Mouse (Mus musculus): ENCODE measurements at regions not wholly inside any gene's neighbourhood (a gene's known extent, or its start where the extent isn't known, plus 50 kb on each side); places are given as distances from the start of the nearest gene placed in this dataset.

DNA sequence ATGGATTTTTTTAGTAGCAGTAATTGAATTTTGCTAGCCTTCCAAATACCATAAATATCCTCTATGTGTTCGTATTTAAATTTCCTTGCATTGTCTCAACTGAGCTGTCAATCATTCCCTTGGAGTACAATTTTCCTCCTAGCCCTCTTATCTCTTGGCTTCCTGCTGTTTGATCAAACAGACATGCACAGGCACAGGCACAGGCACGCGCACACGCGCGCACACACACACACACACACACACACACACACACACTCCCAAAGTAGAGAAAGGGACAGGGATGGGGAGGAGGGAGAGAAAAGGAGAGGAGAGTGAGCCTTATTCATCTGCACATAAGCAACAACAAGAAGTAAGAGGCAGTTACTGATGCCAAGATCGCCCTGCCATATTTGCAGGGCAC is 760.9 kb downstream of the Defb40 start:
- TF ChIP-seq CTCF (IDR thresholded peaks at IDR 0.05; ENCODE audit: borderline replicate concordance, insufficient read depth, low read depth, low read length) (no peak), POLR2A (IDR thresholded peaks at IDR 0.05; ENCODE audit: borderline replicate concordance, insufficient read depth, low read length) (no peak)
- H3K27me3 ChIP-seq (ENCODE audit: control insufficient read depth, insufficient read depth, low read length): no peaks in the 10 kb centered on the region
- 20% methylated on average over 7 of the region's 7 CpGs for WGBS
- H3K27ac ChIP-seq (ENCODE audit: insufficient read depth, low read length): no peak overlapping the region
- no peaks in the 10 kb centered on the region; the same call in 1 of the 2 replicates for H3K4me1 ChIP-seq (ENCODE audit: control insufficient read depth, insufficient read depth, low read length)
- DNase-seq: no peak
- no peak overlapping the region for H3K4me3 ChIP-seq (replicated peaks; ENCODE audit: insufficient read depth, low read depth, low read length)

- WGBS: 16% methylated on average over 1 of the region's 1 CpGs
- H3K4me1 ChIP-seq (ENCODE audit: control insufficient read depth, insufficient read depth, low read length): no peaks in the 10 kb centered on the region; the same call in 1 of the 2 replicates
- no peaks in the 10 kb centered on the region for H3K27me3 ChIP-seq (ENCODE audit: control insufficient read depth, insufficient read depth, low read length)
- DNase-seq: no peak
- no peak for TF ChIP-seq POLR2A (IDR thresholded peaks at IDR 0.05; ENCODE audit: borderline replicate concordance, insufficient read depth, low read length)
- no peak for TF ChIP-seq CTCF (IDR thresholded peaks at IDR 0.05; ENCODE audit: borderline replicate concordance, insufficient read depth, low read depth, low read length)
- no peak overlapping the region for H3K4me3 ChIP-seq (replicated peaks; ENCODE audit: insufficient read depth, low read depth, low read length)
- no peak overlapping the region for H3K27ac ChIP-seq (ENCODE audit: insufficient read depth, low read length)
Measured at GRCm38 (mm10) chr8:18216516-18216915, 761.5 kb downstream of the Defb40 start.

DNA sequence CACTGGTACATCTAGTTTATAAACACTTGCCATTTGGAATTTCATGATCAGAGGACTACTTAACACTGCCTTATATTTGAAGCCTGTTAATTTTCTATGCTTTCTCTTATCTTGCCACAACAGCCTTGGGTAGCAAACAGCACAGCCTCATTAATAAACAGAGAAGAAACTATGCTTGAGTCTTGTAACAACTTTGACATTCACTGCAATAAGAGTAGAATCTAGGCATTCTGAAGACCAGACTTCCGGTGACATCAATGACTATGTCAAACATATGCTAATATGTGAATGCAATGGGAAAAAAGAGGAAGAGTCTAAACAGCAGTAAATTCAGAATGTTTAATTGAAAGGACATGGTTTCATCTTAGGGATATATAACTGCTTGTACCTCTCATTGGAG is 768.0 kb downstream of the Defb40 start:
- no peak overlapping the region for H3K27ac ChIP-seq (ENCODE audit: insufficient read depth, low read length)
- TF ChIP-seq CTCF (IDR thresholded peaks at IDR 0.05; ENCODE audit: borderline replicate concordance, insufficient read depth, low read depth, low read length) (no peak), POLR2A (IDR thresholded peaks at IDR 0.05; ENCODE audit: borderline replicate concordance, insufficient read depth, low read length) (no peak)
- DNase-seq: no peak
- no peak overlapping the region for H3K4me3 ChIP-seq (replicated peaks; ENCODE audit: insufficient read depth, low read depth, low read length)
- H3K27me3 ChIP-seq (ENCODE audit: control insufficient read depth, insufficient read depth, low read length): no peaks in the 10 kb centered on the region
- 92% methylated on average over 1 of the region's 1 CpGs for WGBS
- no peaks in the 10 kb centered on the region for H3K4me1 ChIP-seq (ENCODE audit: control insufficient read depth, insufficient read depth, low read length)

DNA sequence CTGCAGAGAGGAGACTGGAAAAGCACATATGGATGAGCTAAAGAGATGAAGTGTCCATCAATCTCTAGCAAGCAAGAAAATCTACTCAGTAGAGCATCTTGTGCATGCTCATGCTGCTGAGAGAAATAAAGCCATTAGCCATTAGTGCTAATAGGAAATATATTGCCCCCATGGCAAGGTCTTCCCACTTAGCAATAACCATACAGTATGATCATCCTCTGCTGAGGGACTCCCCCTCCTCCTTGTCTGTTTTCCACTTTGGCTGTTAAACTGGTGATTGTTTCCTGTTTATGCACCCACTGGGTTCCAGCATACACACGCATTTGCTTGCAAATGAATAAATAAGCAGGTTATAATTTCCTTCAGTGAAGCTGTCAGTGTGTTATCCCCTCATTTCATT is 769.4 kb downstream of the Defb40 start:
- H3K27me3 ChIP-seq (ENCODE audit: control insufficient read depth, insufficient read depth, low read length): no peaks in the 10 kb centered on the region
- DNase-seq: no peak
- no peaks in the 10 kb centered on the region for H3K4me1 ChIP-seq (ENCODE audit: control insufficient read depth, insufficient read depth, low read length)
- H3K4me3 ChIP-seq (replicated peaks; ENCODE audit: insufficient read depth, low read depth, low read length): no peak overlapping the region
- TF ChIP-seq POLR2A (IDR thresholded peaks at IDR 0.05; ENCODE audit: borderline replicate concordance, insufficient read depth, low read length) (no peak), CTCF (IDR thresholded peaks at IDR 0.05; ENCODE audit: borderline replicate concordance, insufficient read depth, low read depth, low read length) (no peak)
- H3K27ac ChIP-seq (ENCODE audit: insufficient read depth, low read length): no peak overlapping the region
- 48% methylated on average over 1 of the region's 1 CpGs for WGBS

- no peaks in the 10 kb centered on the region for H3K27me3 ChIP-seq (ENCODE audit: control insufficient read depth, insufficient read depth, low read length)
- H3K4me1 ChIP-seq (ENCODE audit: control insufficient read depth, insufficient read depth, low read length): no peaks in the 10 kb centered on the region
- no peak for DNase-seq
- no peak overlapping the region for H3K27ac ChIP-seq (ENCODE audit: insufficient read depth, low read length)
- no peak for TF ChIP-seq CTCF (IDR thresholded peaks at IDR 0.05; ENCODE audit: borderline replicate concordance, insufficient read depth, low read depth, low read length)
- TF ChIP-seq POLR2A (IDR thresholded peaks at IDR 0.05; ENCODE audit: borderline replicate concordance, insufficient read depth, low read length): no peak
- H3K4me3 ChIP-seq (replicated peaks; ENCODE audit: insufficient read depth, low read depth, low read length): no peak overlapping the region
Measured at GRCm38 (mm10) chr8:18187486-18187885, 790.6 kb downstream of the Defb40 start.

DNA sequence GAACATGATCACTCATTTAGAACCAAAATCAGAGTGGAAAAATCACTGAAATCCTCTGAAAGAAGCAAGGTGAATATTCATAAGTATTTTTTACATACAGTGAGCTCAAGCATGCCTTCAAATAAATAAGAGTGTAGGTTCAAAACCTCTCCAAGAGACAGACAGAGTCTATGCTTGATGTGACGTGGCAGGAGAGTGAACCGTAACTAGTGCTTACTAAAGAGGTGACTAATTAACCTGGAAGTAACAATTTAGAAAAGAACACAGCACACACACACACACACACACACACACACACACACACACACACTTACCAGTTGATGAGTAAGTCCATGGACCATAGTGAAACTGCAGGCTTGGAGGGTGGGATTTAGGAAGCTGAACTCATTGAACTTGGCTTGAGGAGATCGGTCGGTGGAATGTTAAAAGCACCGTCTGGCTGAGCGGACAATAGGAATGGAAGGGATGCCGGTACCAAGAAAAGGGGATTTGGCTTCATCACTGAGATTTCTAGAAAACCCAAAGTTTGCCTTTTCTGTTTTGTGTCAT is 802.4 kb downstream of the Defb40 start:
- WGBS: 76% methylated on average over 7 of the region's 7 CpGs
- no peaks in the 10 kb centered on the region for H3K27me3 ChIP-seq (ENCODE audit: control insufficient read depth, insufficient read depth, low read length)
- H3K4me1 ChIP-seq (ENCODE audit: control insufficient read depth, insufficient read depth, low read length): no peaks in the 10 kb centered on the region

DNA sequence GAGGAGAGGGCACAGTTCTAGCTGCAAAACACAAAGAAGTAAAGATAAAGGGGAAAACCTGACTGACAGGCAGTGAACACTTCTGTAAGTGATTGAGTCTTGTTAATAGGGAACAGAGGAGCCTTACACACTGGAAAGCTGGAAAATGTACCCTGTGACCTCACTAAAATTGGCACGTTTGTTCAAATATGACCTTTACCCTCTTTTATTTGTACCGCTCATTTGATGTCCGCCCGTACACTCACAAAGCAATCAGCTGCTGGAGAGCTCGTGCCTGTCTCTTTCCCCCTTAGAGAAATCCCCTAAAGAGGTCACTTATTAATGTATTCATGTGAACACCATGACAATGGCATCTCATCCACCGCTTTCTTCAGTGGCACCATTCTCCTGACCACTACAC is 819.4 kb downstream of the Defb40 start:
- DNase-seq: no peak
- Histone ChIP-seq H3K4me3 (replicated peaks; ENCODE audit: insufficient read depth, low read depth, low read length) (no peak overlapping the region), H3K27ac (ENCODE audit: insufficient read depth, low read length) (no peak overlapping the region), H3K4me1 (ENCODE audit: control insufficient read depth, insufficient read depth, low read length) (no peaks in the 10 kb centered on the region), H3K27me3 (ENCODE audit: control insufficient read depth, insufficient read depth, low read length) (no peaks in the 10 kb centered on the region)
- TF ChIP-seq POLR2A (IDR thresholded peaks at IDR 0.05; ENCODE audit: borderline replicate concordance, insufficient read depth, low read length): no peak
- no peak for TF ChIP-seq CTCF (IDR thresholded peaks at IDR 0.05; ENCODE audit: borderline replicate concordance, insufficient read depth, low read depth, low read length)
- 40% methylated on average over 6 of the region's 6 CpGs for WGBS

More for the DNA sequence above, 802.4 kb downstream of the Defb40 start:
- TF ChIP-seq CTCF (IDR thresholded peaks at IDR 0.05; ENCODE audit: borderline replicate concordance, insufficient read depth, low read depth, low read length): no peak
- no peak for DNase-seq
- no peak overlapping the region for H3K27ac ChIP-seq (ENCODE audit: insufficient read depth, low read length)
- no peak overlapping the region for H3K4me3 ChIP-seq (replicated peaks; ENCODE audit: insufficient read depth, low read depth, low read length)

- WGBS: 75% methylated on average over 5 of the region's 5 CpGs
- no peak for DNase-seq
Measured at GRCm38 (mm10) chr8:18115333-18116044, 862.6 kb downstream of the Defb40 start.

More at GRCm38 (mm10) chr8:18115333-18116044, 862.6 kb downstream of the Defb40 start:
- H3K27ac ChIP-seq (ENCODE audit: insufficient read depth, low read length): no peak overlapping the region
- TF ChIP-seq CTCF (IDR thresholded peaks at IDR 0.05; ENCODE audit: borderline replicate concordance, insufficient read depth, low read depth, low read length) (no peak), POLR2A (IDR thresholded peaks at IDR 0.05; ENCODE audit: borderline replicate concordance, insufficient read depth, low read length) (no peak)
- H3K4me3 ChIP-seq (replicated peaks; ENCODE audit: insufficient read depth, low read depth, low read length): no peak overlapping the region
- H3K4me1 ChIP-seq (ENCODE audit: control insufficient read depth, insufficient read depth, low read length): no peaks in the 10 kb centered on the region
- H3K27me3 ChIP-seq (ENCODE audit: control insufficient read depth, insufficient read depth, low read length): no peaks in the 10 kb centered on the region; the same call in 1 of the 2 replicates
